Mouse (Mus musculus): ENCODE results near the gene Egflam. TPM values are rescaled to one million over a fixed set of nuclear protein-coding genes. Genes with fewer than 3 reads are reported as not detected.

The Egflam gene
- polyA plus RNA-seq, 1 experiment from 2014 or later, result 11.8 TPM

- H3K4me3 ChIP-seq (ENCODE audit: control insufficient read depth in 1 of 2, insufficient read depth in 1 of 2, low read depth in 1 of 2, low read length in 2 of 2), result no peak overlapping the region
- no peaks in the 10 kb centered on the region for H3K9me3 ChIP-seq (ENCODE audit: control insufficient read depth, low read length)
- 86% methylated on average over 6 of the region's 6 CpGs for WGBS
- no peaks in the 10 kb centered on the region for H3K27me3 ChIP-seq (ENCODE audit: control insufficient read depth, insufficient read depth, low read length)
- no peak for ATAC-seq (ENCODE audit: insufficient number of reproducible peaks, insufficient read depth, low FRiP score, low read depth)
- H3K27ac ChIP-seq (replicated peaks in 1 of 2; ENCODE audit: control insufficient read depth in 1 of 2, insufficient read depth in 1 of 2, low read depth in 2 of 2, low read length in 2 of 2), result no peak overlapping the region
- H3K9ac ChIP-seq (ENCODE audit: low read length), result no peak overlapping the region
- peaks cover 14 to 24% of the 10 kb centered on the region in 2 experiments for H3K4me1 ChIP-seq (ENCODE audit: control insufficient read depth in 2 of 2, insufficient read depth in 2 of 2, low read length in 2 of 2)
- H3K4me2 ChIP-seq (ENCODE audit: low read length), result no peak overlapping the region
- peaks cover 50% of the 10 kb centered on the region for H3K36me3 ChIP-seq (ENCODE audit: control insufficient read depth, insufficient read depth, low read length)
These were observed 240.5 kb downstream of the Egflam start for GRCm38 (mm10) chr15:7157658-7158057.

Measured in heart, embryonic 14.5 days (tissue).